Mouse (Mus musculus) induced T-regulatory cell, adult 2 months (primary cell): Measurements from ENCODE around the gene Fam206a.

Source experiments
- DNase-seq: peaks from one replicate; pipeline ENCODE4 v3.0.0-alpha.2; 2012; ENCODE audit warnings: low read depth

Gene Fam206a

DNA sequence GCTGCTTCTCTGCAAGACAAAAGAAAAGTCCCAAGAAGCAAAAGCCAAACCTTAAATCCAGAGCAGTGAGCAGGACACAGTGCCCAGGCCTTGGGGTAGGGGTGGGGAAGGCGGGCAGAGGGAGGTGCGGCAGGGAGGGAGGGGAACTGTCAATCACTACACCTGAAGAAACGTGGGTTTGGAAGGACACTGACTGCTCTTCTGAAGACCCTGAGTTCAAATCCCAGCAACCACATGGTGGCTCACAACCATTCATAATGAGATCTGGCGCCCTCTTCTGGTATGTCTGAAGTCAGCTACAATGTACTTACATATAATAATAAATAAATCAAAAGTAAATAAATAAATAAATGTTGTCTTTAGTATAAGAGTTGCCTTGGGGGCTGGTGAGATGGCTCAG lies 42.8 kb downstream of the Fam206a start:
- DNase-seq, result no peak

- no peak for DNase-seq
Measured at GRCm38 (mm10) chr4:56845896-56846533, 43.9 kb downstream of the Fam206a start.

- DNase-seq, result no peak
Measured at GRCm38 (mm10) chr4:56847400-56847799, 45.3 kb downstream of the Fam206a start.

- DNase-seq, result no peak
Measured at GRCm38 (mm10) chr4:56848044-56848443, 45.9 kb downstream of the Fam206a start.

DNA sequence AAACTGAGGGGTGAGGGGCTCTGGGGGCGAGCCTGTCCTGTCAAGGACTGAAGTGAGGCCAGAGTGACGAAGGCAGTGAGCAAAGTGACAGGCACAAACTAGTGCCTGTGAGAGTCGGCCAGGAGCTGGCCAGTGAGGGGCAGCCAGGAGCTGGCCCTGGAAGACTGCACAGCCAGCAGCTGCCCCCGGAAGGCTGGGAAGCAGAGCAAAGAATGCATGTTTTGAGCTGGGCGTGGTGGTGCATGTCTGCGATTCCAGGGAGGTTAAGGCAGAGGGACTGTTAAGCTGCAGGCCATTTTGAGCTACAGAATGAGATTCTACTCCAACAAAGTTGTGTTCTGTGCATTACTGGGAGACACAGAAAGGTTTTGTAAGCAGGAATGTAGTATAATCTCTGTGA lies 48.6 kb downstream of the Fam206a start:
- no peak for DNase-seq

GRCm38 (mm10) chr4:56855935-56856334 lies 53.8 kb downstream of the Fam206a start:
- DNase-seq, result no peak

DNA sequence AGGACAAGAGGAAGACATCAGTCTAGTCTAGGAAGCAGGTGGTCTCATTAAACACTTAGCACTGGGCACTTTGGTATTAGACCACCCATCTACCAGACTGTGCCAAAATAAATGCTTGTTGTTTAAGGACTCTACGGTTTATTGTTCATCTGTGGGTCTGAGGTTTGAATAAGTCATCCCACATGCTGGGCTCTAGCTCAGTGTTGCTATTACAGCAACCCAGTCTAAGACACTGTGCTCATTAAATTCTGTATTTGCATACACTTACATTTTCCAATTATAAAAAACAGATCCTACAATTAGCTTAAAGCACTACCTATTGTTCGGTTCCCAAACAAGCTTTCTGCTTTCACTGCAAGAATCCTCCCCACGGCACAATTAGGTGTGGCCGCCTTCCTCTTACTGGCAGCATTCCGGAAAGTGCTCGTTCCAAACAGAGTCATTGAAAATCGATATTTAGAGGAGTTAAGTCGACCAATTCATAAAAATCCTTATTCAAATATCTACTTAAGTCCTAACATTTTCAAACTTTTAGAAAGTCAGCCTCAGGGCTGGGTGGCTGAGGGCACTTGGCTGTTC lies 54.3 kb downstream of the Fam206a start:
- no peak for DNase-seq

DNA sequence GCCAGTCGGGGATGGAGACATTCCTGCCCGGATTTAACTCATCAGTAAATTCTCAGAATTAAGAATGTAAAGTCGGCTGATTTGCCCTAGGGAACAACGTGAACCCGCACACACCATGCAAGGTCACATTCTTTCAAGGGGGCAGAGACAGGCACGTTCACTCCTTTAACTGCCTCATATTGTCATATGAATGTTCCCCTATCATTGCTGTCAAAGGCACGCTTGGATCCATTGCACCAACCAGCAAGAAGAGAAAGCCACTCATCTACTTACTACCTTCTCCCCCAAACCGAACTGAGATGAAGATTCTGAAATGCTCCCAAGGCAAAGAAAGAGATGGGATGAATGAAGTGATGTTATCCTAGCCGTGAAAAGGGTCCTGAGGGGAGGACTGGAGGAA lies 56.6 kb downstream of the Fam206a start:
- DNase-seq, result no peak
